Mouse (Mus musculus) midbrain, embryonic 13.5 days (tissue): ENCODE data around the gene Unc45a. TPM values are rescaled to one million over a fixed set of nuclear protein-coding genes. Genes with fewer than 3 reads are reported as not detected.

Source experiments
- ATAC-seq: fragments of 200-750 bp; cut with Nextera tagmentation; 2 replicates; pipeline ENCODE4 v1.8.0; 2017; ENCODE audit warnings: mild to moderate bottlenecking, moderate TSS enrichment, moderate library complexity
- H3K27ac ChIP-seq: fragments of 300-500 bp; sonication (generic); 2 replicates; pipeline ENCODE4 v1.5.1; 2015; ENCODE audit warnings: inconsistent platforms, mild to moderate bottlenecking, moderate library complexity
- H3K27me3 ChIP-seq: fragments of 300-500 bp; sonication (generic); 2 replicates; pipeline ENCODE4 v1.6.1; 2015; ENCODE audit warnings: mild to moderate bottlenecking, inconsistent platforms
- H3K36me3 ChIP-seq: fragments of 300-500 bp; sonication (generic); 2 replicates; pipeline ENCODE4 v1.6.1; 2015; ENCODE audit warnings: mild to moderate bottlenecking, inconsistent platforms
- H3K4me1 ChIP-seq: fragments of 300-500 bp; sonication (generic); replicated peaks from 2 replicates; pipeline ENCODE4 v1.6.1; 2015; ENCODE audit warnings: inconsistent platforms
- H3K4me2 ChIP-seq: fragments of 300-500 bp; sonication (generic); replicated peaks from 2 replicates; pipeline ENCODE4 v1.6.1; 2015; ENCODE audit warnings: moderate library complexity, mild to moderate bottlenecking, inconsistent platforms
- H3K4me3 ChIP-seq: fragments of 300-500 bp; sonication (generic); replicated peaks from 2 replicates; pipeline ENCODE4 v1.5.1; 2015; ENCODE audit warnings: mild to moderate bottlenecking, inconsistent platforms
- H3K9ac ChIP-seq: fragments of 300-500 bp; sonication (generic); replicated peaks from 2 replicates; pipeline ENCODE4 v1.6.1; 2015; ENCODE audit warnings: mild to moderate bottlenecking, inconsistent platforms
- H3K9me3 ChIP-seq: fragments of 300-500 bp; sonication (generic); 2 replicates; pipeline ENCODE4 v1.6.1; 2016; ENCODE audit warnings: mild to moderate bottlenecking, inconsistent platforms
- WGBS: fragments of 180-500 bp; shearing (Covaris S2); methylation state at CpG from one replicate; pipeline ENCODE4 v1.1.7; 2015; 5-methylcytosine and 5-hydroxymethylcytosine counted together
- polyA plus RNA-seq: library from polyadenylated mRNA; unstranded; fragments of >200 nt; fragmentation: Nextera tagmentation; extraction: Ambion mirVana; gene quantifications from 2 replicates; pipeline ENCODE4 v1.2.1, GENCODE M21; 2015

Gene Unc45a
- polyA plus RNA-seq, 1 experiment from 2014 or later: 58.6 TPM

- no peak overlapping the region for H3K9ac ChIP-seq
- H3K4me2 ChIP-seq: no peak overlapping the region
- H3K36me3 ChIP-seq: peaks cover 97% of the 10 kb centered on the region
- H3K4me3 ChIP-seq: no peak overlapping the region
- H3K27ac ChIP-seq: no peak overlapping the region
- H3K9me3 ChIP-seq: no peaks in the 10 kb centered on the region
- H3K4me1 ChIP-seq: peaks cover 11% of the 10 kb centered on the region
- WGBS: 84% methylated on average over 3 of the region's 3 CpGs
- ATAC-seq: no peak
- H3K27me3 ChIP-seq: no peaks in the 10 kb centered on the region
Measured at GRCm38 (mm10) chr7:80360435-80360834, 19.6 kb upstream of the Unc45a start.

GRCm38 (mm10) chr7:80358039-80358438 is 17.2 kb upstream of the Unc45a start:
- Histone ChIP-seq H3K9me3 (no peaks in the 10 kb centered on the region), H3K27ac (peak overlapping the region; percentile 11; the same call in 1 of the 2 replicates), H3K9ac (no peak overlapping the region), H3K4me2 (no peak overlapping the region), H3K4me3 (no peak overlapping the region), H3K27me3 (no peaks in the 10 kb centered on the region), H3K4me1 (peaks cover 11% of the 10 kb centered on the region), H3K36me3 (peaks cover 91% of the 10 kb centered on the region)
- ATAC-seq: no peak
- WGBS: 65% methylated on average over 4 of the region's 4 CpGs

- H3K36me3 ChIP-seq: peaks cover 91% of the 10 kb centered on the region
- 0 out of 2 replicates have a peak overlapping the region, but pooled peaks have one; percentile 12 for H3K9ac ChIP-seq
- H3K9me3 ChIP-seq: no peaks in the 10 kb centered on the region
- no peak overlapping the region for H3K4me2 ChIP-seq
- H3K27me3 ChIP-seq: no peaks in the 10 kb centered on the region
- H3K4me1 ChIP-seq: peaks cover 11% of the 10 kb centered on the region
- WGBS: 18% methylated on average over 8 of the region's 8 CpGs
- ATAC-seq: peak; percentile 54; the same call in 1 of the 2 replicates
- H3K27ac ChIP-seq: 0 out of 2 replicates have a peak overlapping the region, but pooled peaks have one; percentile 10
- no peak overlapping the region for H3K4me3 ChIP-seq
Measured at GRCm38 (mm10) chr7:80357156-80357555, 16.4 kb upstream of the Unc45a start.

- H3K27me3 ChIP-seq: no peaks in the 10 kb centered on the region
- no peak for ATAC-seq
- WGBS: 88% methylated on average over 13 of the region's 13 CpGs
- no peak overlapping the region for H3K4me2 ChIP-seq
- H3K27ac ChIP-seq: 0 out of 2 replicates have a peak overlapping the region, but pooled peaks have one; percentile 10
- H3K9ac ChIP-seq: no peak overlapping the region
- H3K4me3 ChIP-seq: no peak overlapping the region
- H3K9me3 ChIP-seq: no peaks in the 10 kb centered on the region
- peaks cover 90% of the 10 kb centered on the region for H3K36me3 ChIP-seq
- peaks cover 11% of the 10 kb centered on the region for H3K4me1 ChIP-seq
Measured at GRCm38 (mm10) chr7:80356351-80356750, 15.5 kb upstream of the Unc45a start.

GRCm38 (mm10) chr7:80352920-80353319 is 12.1 kb upstream of the Unc45a start:
- Histone ChIP-seq H3K36me3 (peaks cover 71% of the 10 kb centered on the region), H3K4me1 (peaks cover 11% of the 10 kb centered on the region), H3K27me3 (no peaks in the 10 kb centered on the region), H3K27ac (no peak overlapping the region), H3K4me2 (no peak overlapping the region), H3K9me3 (no peaks in the 10 kb centered on the region), H3K9ac (no peak overlapping the region), H3K4me3 (no peak overlapping the region)
- 91% methylated on average over 8 of the region's 8 CpGs for WGBS
- no peak for ATAC-seq

GRCm38 (mm10) chr7:80350808-80351207 is 10.0 kb upstream of the Unc45a start:
- H3K27ac ChIP-seq: no peak overlapping the region
- H3K4me2 ChIP-seq: no peak overlapping the region
- H3K27me3 ChIP-seq: no peaks in the 10 kb centered on the region
- peaks cover 55% of the 10 kb centered on the region for H3K36me3 ChIP-seq
- H3K4me3 ChIP-seq: no peak overlapping the region
- H3K9me3 ChIP-seq: no peaks in the 10 kb centered on the region
- ATAC-seq: no peak
- no peaks in the 10 kb centered on the region for H3K4me1 ChIP-seq
- 78% methylated on average over 2 of the region's 2 CpGs for WGBS
- H3K9ac ChIP-seq: no peak overlapping the region

- no peak overlapping the region for H3K4me3 ChIP-seq
- no peak overlapping the region for H3K27ac ChIP-seq
- no peak for ATAC-seq
- no peaks in the 10 kb centered on the region for H3K27me3 ChIP-seq
- H3K4me1 ChIP-seq: peaks cover 6% of the 10 kb centered on the region
- peaks cover 39% of the 10 kb centered on the region for H3K36me3 ChIP-seq
- no peak overlapping the region for H3K9ac ChIP-seq
- no peak overlapping the region for H3K4me2 ChIP-seq
- 73% methylated on average over 13 of the region's 13 CpGs for WGBS
- no peaks in the 10 kb centered on the region for H3K9me3 ChIP-seq
Measured at GRCm38 (mm10) chr7:80347670-80348586, 7.1 kb upstream of the Unc45a start.

- no peak for ATAC-seq
- Histone ChIP-seq H3K4me1 (peaks cover 17% of the 10 kb centered on the region), H3K4me2 (no peak overlapping the region), H3K9me3 (no peaks in the 10 kb centered on the region), H3K9ac (no peak overlapping the region), H3K27me3 (no peaks in the 10 kb centered on the region), H3K36me3 (peaks cover 29% of the 10 kb centered on the region), H3K27ac (no peak overlapping the region), H3K4me3 (no peak overlapping the region)
- 94% methylated on average over 5 of the region's 5 CpGs for WGBS
Measured at GRCm38 (mm10) chr7:80346830-80347229, 6.0 kb upstream of the Unc45a start.

- H3K4me2 ChIP-seq: no peak overlapping the region
- H3K9me3 ChIP-seq: no peaks in the 10 kb centered on the region
- peaks cover 23% of the 10 kb centered on the region for H3K4me1 ChIP-seq
- H3K9ac ChIP-seq: no peak overlapping the region
- H3K4me3 ChIP-seq: no peak overlapping the region
- no peaks in the 10 kb centered on the region for H3K27me3 ChIP-seq
- no peak for ATAC-seq
- H3K36me3 ChIP-seq: peaks cover 23% of the 10 kb centered on the region
- no peak overlapping the region for H3K27ac ChIP-seq
- 95% methylated on average over 9 of the region's 9 CpGs for WGBS
Measured at GRCm38 (mm10) chr7:80346173-80346572, 5.4 kb upstream of the Unc45a start.

GRCm38 (mm10) chr7:80343270-80344018 is 2.6 kb upstream of the Unc45a start:
- 27% methylated on average over 19 of the region's 19 CpGs for WGBS
- ATAC-seq: peak; percentile 6; the same call in 1 of the 2 replicates
- peaks cover 41% of the 10 kb centered on the region for H3K4me1 ChIP-seq

GRCm38 (mm10) chr7:80342858-80343257 is 2.1 kb upstream of the Unc45a start, which contains the start of gene Hddc3:
TSS of gene Hddc3 (plus strand) at chr7:80343104.
- WGBS: under 1% methylated on average over 25 of the region's 25 CpGs

More at GRCm38 (mm10) chr7:80343270-80344018, 2.6 kb upstream of the Unc45a start:
- Histone ChIP-seq H3K9ac (peak overlapping the region; percentile 73), H3K4me2 (peak overlapping the region; percentile 81), H3K27me3 (no peaks in the 10 kb centered on the region), H3K4me3 (peak overlapping the region; percentile 52), H3K9me3 (no peaks in the 10 kb centered on the region), H3K36me3 (peaks cover 10% of the 10 kb centered on the region), H3K27ac (peak overlapping the region; percentile 83)

GRCm38 (mm10) chr7:80341793-80342192 is 988 bp upstream of the Unc45a start:
- Histone ChIP-seq H3K4me1 (peaks cover 52% of the 10 kb centered on the region), H3K4me3 (no peak overlapping the region), H3K9me3 (no peaks in the 10 kb centered on the region), H3K4me2 (no peak overlapping the region), H3K27me3 (no peaks in the 10 kb centered on the region), H3K9ac (no peak overlapping the region), H3K36me3 (peaks cover 21% of the 10 kb centered on the region), H3K27ac (peak overlapping the region; percentile 12; the same call in 1 of the 2 replicates)
- 69% methylated on average over 7 of the region's 7 CpGs for WGBS
- no peak for ATAC-seq

More at GRCm38 (mm10) chr7:80342858-80343257, 2.1 kb upstream of the Unc45a start, which contains the start of gene Hddc3:
- Histone ChIP-seq H3K4me3 (peak within 1 kb of the TSS; percentile 52), H3K9ac (peak within 1 kb of the TSS; percentile 73), H3K36me3 (peaks cover 11% of the 10 kb centered on the region), H3K27me3 (no peaks in the 10 kb centered on the region), H3K4me2 (peak within 1 kb of the TSS; percentile 81), H3K27ac (peak within 1 kb of the TSS; percentile 83), H3K4me1 (peaks cover 47% of the 10 kb centered on the region), H3K9me3 (no peaks in the 10 kb centered on the region)
- peak; percentile 16 for ATAC-seq
